Mouse (Mus musculus): Measurements from ENCODE around the gene Gucy1b2. TPM values are rescaled to one million over a fixed set of nuclear protein-coding genes. Genes with fewer than 3 reads are reported as not detected.

Gene Gucy1b2
- polyA plus RNA-seq, 1 experiment = not detected

- no peak for DNase-seq (ENCODE audit: low read depth)
Measured at GRCm38 (mm10) chr14:62446385-62447213, 9.5 kb downstream of the Gucy1b2 start.

- DNase-seq (ENCODE audit: low read depth) = no peak
Measured at GRCm38 (mm10) chr14:62443840-62444430, 12.2 kb downstream of the Gucy1b2 start.

- DNase-seq (ENCODE audit: low read depth) = no peak
Measured at GRCm38 (mm10) chr14:62442971-62443370, 13.1 kb downstream of the Gucy1b2 start.

- no peak for DNase-seq (ENCODE audit: low read depth)
Measured at GRCm38 (mm10) chr14:62440036-62440435, 16.1 kb downstream of the Gucy1b2 start.

- no peak for DNase-seq (ENCODE audit: low read depth)
Measured at GRCm38 (mm10) chr14:62438236-62438635, 17.9 kb downstream of the Gucy1b2 start.

GRCm38 (mm10) chr14:62437806-62438205 lies 18.3 kb downstream of the Gucy1b2 start:
- no peak for DNase-seq (ENCODE audit: low read depth)

- DNase-seq (ENCODE audit: low read depth) = no peak
Measured at GRCm38 (mm10) chr14:62425277-62425691, 30.8 kb downstream of the Gucy1b2 start.

GRCm38 (mm10) chr14:62422265-62422664 lies 33.8 kb downstream of the Gucy1b2 start:
- DNase-seq (ENCODE audit: low read depth) = no peak

- no peak for DNase-seq (ENCODE audit: low read depth)
Measured at GRCm38 (mm10) chr14:62417501-62417900, 38.6 kb downstream of the Gucy1b2 start.

- no peak for DNase-seq (ENCODE audit: low read depth)
Measured at GRCm38 (mm10) chr14:62416742-62417134, 39.4 kb downstream of the Gucy1b2 start.

GRCm38 (mm10) chr14:62416007-62416741 lies 39.9 kb downstream of the Gucy1b2 start:
- DNase-seq (ENCODE audit: low read depth) = no peak

GRCm38 (mm10) chr14:62395346-62395745 lies 60.7 kb downstream of the Gucy1b2 start:
- DNase-seq (ENCODE audit: low read depth) = no peak

GRCm38 (mm10) chr14:62392754-62393153 lies 63.3 kb downstream of the Gucy1b2 start:
- DNase-seq (ENCODE audit: low read depth) = no peak

- DNase-seq (ENCODE audit: low read depth) = no peak
Measured at GRCm38 (mm10) chr14:62389729-62390536, 66.2 kb downstream of the Gucy1b2 start.

- DNase-seq (ENCODE audit: low read depth) = no peak
Measured at GRCm38 (mm10) chr14:62389064-62389728, 66.9 kb downstream of the Gucy1b2 start.

- DNase-seq (ENCODE audit: low read depth) = peak; percentile 69
Measured at GRCm38 (mm10) chr14:62383786-62384299, 72.2 kb downstream of the Gucy1b2 start.

GRCm38 (mm10) chr14:62383109-62383508 lies 73.0 kb downstream of the Gucy1b2 start:
- no peak for DNase-seq (ENCODE audit: low read depth)

GRCm38 (mm10) chr14:62380606-62381005 lies 75.5 kb downstream of the Gucy1b2 start:
- no peak for DNase-seq (ENCODE audit: low read depth)

- DNase-seq (ENCODE audit: low read depth) = no peak
Measured at GRCm38 (mm10) chr14:62379391-62379790, 76.7 kb downstream of the Gucy1b2 start.

- no peak for DNase-seq (ENCODE audit: low read depth)
Measured at GRCm38 (mm10) chr14:62376115-62376514, 80.0 kb downstream of the Gucy1b2 start.

GRCm38 (mm10) chr14:62375694-62376093 lies 80.4 kb downstream of the Gucy1b2 start:
- DNase-seq (ENCODE audit: low read depth) = no peak

Measured in gonadal fat pad, adult 2 months (tissue).